Mouse (Mus musculus): ENCODE results near the gene Gm20721.
"Not testable (repeated sequence)": the region's sequence is repeated elsewhere in the genome, so short reads cannot be mapped to it uniquely, and the experiment has no call there.

Gm20721 gene

DNA sequence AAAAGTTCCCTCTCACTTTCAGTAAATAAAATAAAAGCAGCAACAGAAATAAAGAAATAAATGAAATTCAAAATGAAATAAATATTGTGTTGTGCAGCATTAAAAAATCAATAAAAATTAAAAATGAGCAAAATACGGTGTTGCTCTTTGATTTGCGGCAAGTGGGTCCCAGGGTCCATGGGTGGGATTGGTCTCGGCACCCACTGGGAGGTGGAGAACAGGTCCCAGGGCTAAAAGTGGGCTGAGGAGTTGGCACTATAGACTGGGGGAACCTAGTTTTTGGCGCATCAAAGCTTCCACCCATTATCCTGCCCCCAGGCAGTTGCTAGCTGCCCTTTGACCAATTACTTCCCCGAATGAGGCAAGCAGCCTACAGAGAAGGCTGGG is at the start of gene Gm20721:
Gene Gm20721 (minus strand): TSS at position 101 of the 387 bp plus-strand sequence.
- DNase-seq: no peak

DNA sequence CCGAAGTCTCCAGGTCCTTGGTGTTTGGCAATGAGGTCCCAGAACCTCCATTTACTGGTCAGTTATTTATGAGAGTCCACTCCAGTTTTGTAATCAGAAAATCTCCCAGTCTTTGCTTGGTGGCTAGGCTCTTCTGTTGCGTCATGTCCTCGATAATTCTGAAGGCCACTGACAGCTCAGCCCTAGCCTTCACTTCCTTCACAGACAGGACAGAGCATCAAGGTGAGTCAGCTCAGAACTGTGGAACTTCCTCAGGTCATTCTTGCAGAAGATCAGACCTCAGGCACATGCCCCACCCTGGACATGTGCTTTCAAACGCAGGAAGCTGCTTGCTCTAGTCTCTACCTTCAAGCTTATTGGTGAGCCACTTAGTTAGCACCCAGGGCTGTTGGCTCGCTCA is 46.9 kb upstream of the Gm20721 start:
- no peak for DNase-seq

- no peak for DNase-seq
Measured at GRCm38 (mm10) chr2:174392554-174392953, 46.0 kb upstream of the Gm20721 start.

DNA sequence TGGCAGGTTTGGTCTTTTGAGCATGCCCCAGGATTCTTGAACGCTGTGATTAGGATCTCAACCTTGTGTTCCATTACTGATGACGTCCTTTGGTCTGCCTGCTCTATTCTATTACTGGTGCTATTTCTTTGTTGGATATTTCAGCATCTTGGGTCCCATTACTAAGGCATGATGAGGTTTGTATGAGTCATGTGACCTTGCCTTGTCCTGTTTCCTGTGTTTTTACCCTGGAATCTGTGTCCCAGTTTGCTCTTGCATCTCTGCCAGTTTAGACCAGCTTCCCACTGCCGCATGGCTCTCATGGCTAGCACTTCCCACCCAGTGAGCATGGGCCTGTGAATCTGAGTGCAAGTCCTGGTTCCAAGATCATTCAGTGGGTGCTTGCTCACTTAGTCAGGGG is 45.4 kb upstream of the Gm20721 start:
- no peak for DNase-seq

DNA sequence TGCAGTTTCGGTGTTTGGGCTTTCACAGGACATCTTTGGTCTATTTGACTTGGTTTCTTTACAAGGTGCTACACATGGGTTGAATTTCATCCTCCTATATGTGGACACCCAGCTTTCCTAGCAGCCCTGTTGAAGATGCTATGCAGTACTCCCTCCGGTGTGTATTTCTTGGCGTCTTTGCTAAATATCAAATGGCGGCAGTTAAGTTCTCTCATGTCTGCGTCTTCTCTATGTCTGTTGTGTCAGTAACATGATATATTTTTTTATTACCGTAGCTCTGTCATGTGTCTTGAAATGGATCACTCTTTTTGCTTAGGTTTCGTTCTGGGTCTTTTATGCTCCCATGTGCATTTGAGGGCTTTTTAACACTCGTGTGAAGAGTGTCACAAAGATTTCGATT is 34.5 kb upstream of the Gm20721 start:
- no peak for DNase-seq

DNA sequence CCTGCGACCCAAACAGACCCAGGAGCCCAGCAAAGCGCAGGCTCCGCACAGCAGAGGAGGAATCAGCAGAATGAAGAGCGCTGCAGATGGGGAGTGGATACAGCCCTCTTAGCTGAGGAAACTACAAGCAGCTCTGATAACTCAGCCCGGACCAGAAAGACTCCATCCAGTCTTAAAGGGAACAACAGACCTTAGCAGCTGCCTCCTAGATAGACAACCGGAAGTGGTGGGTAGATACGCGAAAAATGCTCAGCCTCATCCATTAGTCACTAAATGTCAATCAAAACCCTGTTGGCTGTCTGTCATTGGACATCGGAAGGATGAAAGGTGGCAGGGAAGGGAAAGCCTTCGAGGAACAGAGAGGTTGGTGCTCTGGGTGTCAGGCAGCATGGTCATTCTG is 20.1 kb upstream of the Gm20721 start:
- no peak for DNase-seq

DNA sequence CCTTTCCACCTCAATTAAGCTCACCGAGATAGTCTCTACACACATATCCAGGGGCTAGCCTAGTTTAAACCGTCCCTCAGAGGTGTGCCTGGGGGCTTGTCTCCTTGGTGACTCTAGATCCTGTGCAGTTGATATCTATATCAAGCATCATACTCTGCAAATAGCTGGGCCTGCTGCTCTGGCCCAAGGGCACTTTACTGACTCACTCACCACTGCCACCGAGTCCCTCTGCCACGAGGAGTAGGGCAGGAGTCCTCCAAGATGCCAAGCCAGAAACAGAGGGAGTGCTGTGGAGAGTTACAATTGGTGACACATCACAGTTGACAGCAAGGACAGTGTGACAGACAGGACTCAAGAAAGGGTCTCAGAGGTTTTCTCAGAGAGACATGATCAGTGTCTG is 13.1 kb upstream of the Gm20721 start:
- DNase-seq: no peak

- DNase-seq: no peak
Measured at GRCm38 (mm10) chr2:174358516-174358915, 12.0 kb upstream of the Gm20721 start.

- not testable (repeated sequence) for DNase-seq
Measured at GRCm38 (mm10) chr2:174346999-174347668, 622 bp upstream of the Gm20721 start.

DNA sequence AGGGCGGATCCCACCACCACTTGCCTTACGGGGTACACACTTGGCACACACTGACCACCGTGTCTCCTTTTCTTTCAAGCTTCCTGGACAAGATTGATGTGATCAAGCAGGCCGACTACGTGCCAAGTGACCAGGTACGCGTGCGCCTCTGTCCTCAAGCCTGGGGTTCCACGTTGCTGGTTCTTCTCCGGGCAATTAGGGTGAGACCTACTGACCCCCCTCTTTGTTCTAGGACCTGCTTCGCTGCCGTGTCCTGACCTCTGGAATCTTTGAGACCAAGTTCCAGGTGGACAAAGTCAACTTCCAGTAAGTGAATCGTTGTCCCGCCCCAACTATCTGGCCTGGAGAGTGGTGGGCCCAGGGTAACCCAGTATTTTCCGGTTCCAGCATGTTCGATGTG is 1.5 kb downstream of the Gm20721 start:
- DNase-seq: no peak

DNA sequence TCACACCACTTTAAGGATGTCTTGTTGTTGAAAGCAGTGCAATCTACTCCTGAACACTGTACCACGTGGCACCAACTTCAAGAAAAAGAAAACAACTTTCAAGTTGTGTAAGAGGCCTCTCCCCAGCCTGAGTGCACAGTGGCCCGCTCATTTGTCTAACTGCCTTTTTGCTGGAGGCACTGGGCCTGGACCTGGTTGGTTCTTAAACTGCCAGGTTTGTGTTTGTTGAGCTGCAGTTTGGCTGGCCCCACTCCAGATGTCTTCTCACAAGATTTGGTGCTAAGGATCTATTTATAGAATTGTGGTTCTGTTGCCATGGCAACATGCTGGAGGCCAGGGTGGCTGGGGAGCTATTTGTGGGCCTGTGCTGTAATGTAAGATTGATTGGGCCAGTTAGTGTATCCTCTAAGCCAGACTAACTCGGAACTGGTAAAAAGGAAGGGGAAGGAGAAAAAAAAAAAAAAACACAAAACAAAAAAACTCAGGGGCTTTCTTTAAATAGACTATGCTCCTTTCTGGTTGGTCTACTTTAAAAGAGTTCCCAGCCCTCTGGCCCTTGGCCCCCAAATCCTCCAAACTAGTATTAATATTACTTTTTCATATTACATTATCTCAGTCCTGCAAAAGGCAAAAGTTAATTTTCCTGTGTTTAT is 2.4 kb downstream of the Gm20721 start:
- DNase-seq: peak; percentile 88 to 95

GRCm38 (mm10) chr2:174343566-174343965 is 2.9 kb downstream of the Gm20721 start:
- no peak for DNase-seq

DNA sequence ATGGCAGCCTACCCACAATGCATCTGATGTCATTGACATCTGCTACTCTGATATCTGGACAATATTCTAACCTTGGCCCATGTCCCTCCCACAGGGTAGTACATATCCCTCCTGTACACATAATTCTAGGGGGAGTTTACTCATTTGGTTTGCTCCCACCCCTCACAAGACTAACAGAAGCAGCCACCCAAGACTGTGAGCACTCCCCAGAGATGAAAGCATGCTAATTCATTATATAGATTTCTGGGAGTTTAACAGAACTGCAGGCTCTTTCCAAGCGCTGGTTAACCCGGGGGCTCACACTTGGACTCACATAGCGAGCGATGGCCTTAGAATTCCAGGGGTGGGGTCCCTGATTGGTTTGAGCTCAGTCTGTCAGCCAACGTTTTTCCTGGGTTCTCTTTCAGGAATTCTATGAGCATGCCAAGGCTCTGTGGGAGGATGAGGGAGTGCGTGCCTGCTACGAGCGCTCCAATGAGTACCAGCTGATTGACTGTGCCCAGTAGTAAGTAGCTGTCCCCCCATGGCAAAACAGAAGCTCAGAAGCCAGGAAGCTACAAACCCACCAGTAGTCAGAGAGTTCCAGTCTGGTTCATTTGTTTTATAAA is 3.6 kb downstream of the Gm20721 start:
- no peak for DNase-seq

- no peak for DNase-seq
Measured at GRCm38 (mm10) chr2:174340893-174341580, 5.5 kb downstream of the Gm20721 start.

GRCm38 (mm10) chr2:174340229-174340892 is 6.2 kb downstream of the Gm20721 start:
- no peak for DNase-seq

GRCm38 (mm10) chr2:174339701-174340100 is 6.8 kb downstream of the Gm20721 start:
- DNase-seq: no peak

DNA sequence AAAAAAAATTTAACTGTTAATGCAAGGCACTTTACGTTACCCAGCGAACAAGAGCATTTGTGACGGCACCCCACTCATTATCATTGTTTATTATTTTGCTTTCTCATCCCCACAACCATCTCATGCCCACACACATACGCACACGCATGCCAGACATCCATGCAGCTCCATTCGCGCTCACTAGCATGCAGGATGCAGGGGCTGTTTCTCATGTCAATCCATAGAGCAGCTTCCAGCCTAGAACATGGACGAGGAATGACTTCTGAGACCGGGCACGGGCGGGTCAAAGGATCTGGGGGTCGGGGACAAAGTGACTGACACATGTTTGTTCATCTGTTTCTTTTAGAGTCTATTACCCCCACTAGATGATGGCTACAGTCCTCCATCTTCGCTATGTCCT is 9.2 kb downstream of the Gm20721 start:
- no peak for DNase-seq

DNA sequence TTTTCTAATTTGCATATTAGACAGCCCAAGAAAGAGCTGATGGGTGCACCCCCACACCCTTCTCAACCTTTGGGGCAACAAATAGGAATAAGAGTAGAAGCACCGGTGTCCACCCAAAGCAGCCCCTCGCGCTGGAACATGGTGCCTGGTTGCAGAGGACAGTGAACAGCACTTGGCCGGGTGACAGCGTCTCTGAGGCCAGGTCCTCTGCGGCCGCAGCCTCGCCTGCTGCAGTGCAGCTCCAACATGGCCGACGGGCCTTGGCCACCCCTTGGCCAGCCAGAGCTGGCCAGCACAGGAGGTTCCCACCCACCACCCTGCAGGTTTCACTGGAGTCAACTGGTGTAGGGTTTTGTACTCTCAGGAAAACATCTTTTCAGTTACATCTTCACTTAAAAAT is 12.1 kb downstream of the Gm20721 start:
- no peak for DNase-seq

GRCm38 (mm10) chr2:174333239-174333890 is 13.1 kb downstream of the Gm20721 start:
- no peak for DNase-seq

DNA sequence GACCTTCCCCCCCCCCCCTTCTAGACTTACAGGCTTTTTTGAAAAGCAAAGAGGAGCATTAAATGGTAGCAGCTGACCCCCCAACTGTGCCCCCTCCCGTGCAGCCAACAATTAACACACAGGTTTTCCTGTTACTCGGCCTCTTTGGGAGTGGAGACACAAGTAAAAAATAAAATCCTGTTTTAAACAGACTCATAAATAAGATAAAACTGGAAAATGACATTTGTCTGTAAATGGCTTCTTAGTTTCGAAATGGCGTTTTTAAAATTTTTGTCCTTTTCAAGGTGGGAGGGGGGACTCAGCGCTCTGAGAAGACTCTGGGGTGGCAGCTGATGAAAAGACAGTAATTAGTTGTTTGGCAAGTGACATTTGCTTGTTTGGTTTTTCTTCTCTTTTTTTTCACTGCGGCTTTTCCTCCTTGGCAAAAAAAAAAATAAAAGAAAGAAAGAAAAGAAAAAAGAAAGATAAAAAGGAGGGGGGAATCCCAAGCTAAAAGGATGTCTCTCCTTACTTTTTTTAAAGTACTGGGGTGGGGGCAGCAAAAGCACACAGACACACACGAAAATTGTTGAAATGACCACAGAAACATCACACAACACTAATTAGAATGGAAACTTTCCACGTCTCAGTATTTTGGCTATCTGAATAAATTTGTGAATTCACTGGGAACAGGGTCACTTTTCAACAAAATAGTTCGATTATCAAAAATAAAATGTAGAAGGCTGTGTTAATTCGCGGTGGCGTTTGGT is 15.1 kb downstream of the Gm20721 start:
- no peak for DNase-seq

DNA sequence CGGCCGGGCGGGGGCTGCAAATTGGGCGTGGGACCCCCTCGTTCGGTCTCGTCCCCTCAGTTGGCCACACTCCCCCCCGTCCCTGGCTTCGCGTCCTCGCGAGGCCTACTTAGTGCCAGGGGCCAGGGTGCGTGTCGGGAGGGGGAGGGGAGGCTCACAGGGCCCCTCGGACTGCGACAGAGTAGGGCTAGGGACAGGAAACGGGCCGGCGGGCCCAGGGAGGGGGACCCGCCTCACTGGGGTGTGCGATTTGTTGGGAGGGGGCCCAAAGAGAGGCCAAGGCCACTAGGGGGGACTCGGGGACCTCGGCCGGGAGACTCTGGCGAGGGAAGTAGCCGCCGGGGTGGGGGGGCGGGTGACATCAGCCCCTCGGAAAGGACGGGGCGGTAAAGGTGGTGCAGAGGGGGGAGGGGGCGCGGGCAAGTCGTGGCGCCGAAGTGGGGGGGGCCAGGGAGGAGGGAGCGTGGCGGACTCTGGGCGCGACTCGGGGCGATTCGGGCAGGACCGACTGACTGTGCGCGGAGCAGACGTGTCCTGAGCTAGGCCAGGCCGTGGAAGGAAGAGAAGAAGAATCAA is 15.8 kb downstream of the Gm20721 start:
- peak; percentile 52 to 62 for DNase-seq
